Mouse (Mus musculus) embryonic facial prominence, embryonic 13.5 days (tissue): ENCODE results near the gene Cd3eap. TPM values are rescaled to one million over a fixed set of nuclear protein-coding genes. Genes with fewer than 3 reads are reported as not detected.

Experiments used
- ATAC-seq: fragments of 200-750 bp; cut with Nextera tagmentation; 2 replicates; pipeline ENCODE4 v1.8.0; 2017; ENCODE audit warnings: low read depth; ENCODE audit not compliant: insufficient number of reproducible peaks, insufficient read depth, low FRiP score, low TSS enrichment
- H3K27ac ChIP-seq: fragments of 300-500 bp; sonication (generic); 2 replicates; pipeline ENCODE4 v1.5.1; 2015; ENCODE audit warnings: moderate library complexity, mild to moderate bottlenecking, inconsistent platforms
- H3K27me3 ChIP-seq: fragments of 300-500 bp; sonication (generic); 2 replicates; pipeline ENCODE4 v1.6.1; 2015; ENCODE audit warnings: mild to moderate bottlenecking, inconsistent platforms
- H3K36me3 ChIP-seq: fragments of 300-500 bp; sonication (generic); 2 replicates; pipeline ENCODE4 v1.6.1; 2015; ENCODE audit warnings: mild to moderate bottlenecking, inconsistent platforms
- H3K4me1 ChIP-seq: fragments of 300-500 bp; sonication (generic); 2 replicates; pipeline ENCODE4 v1.6.1; 2015; ENCODE audit warnings: inconsistent platforms
- H3K4me2 ChIP-seq: fragments of 300-500 bp; sonication (generic); 2 replicates; pipeline ENCODE4 v1.6.1; 2015; ENCODE audit warnings: moderate library complexity, mild to moderate bottlenecking, inconsistent platforms
- H3K4me3 ChIP-seq: fragments of 300-500 bp; sonication (generic); 2 replicates; pipeline ENCODE4 v1.5.1; 2015; ENCODE audit warnings: mild to moderate bottlenecking, inconsistent platforms
- H3K9ac ChIP-seq: fragments of 300-500 bp; sonication (generic); 2 replicates; pipeline ENCODE4 v1.6.1; 2015; ENCODE audit warnings: mild to moderate bottlenecking, inconsistent platforms
- H3K9me3 ChIP-seq: fragments of 300-500 bp; sonication (generic); 2 replicates; pipeline ENCODE4 v1.6.1; 2016; ENCODE audit warnings: inconsistent platforms
- WGBS: fragments of 180-500 bp; shearing (Covaris S2); methylation state at CpG from one replicate; pipeline ENCODE4 v1.1.7; 2015; ENCODE audit warnings: mixed read lengths; 5-methylcytosine and 5-hydroxymethylcytosine counted together
- polyA plus RNA-seq: library from polyadenylated mRNA; unstranded; fragments of >200 nt; fragmentation: Nextera tagmentation; extraction: Ambion mirVana; gene quantifications from 2 replicates; pipeline ENCODE4 v1.2.1, GENCODE M21; 2015

Gene Cd3eap
- polyA plus RNA-seq, 1 experiment from 2014 or later: 30.5 TPM

DNA sequence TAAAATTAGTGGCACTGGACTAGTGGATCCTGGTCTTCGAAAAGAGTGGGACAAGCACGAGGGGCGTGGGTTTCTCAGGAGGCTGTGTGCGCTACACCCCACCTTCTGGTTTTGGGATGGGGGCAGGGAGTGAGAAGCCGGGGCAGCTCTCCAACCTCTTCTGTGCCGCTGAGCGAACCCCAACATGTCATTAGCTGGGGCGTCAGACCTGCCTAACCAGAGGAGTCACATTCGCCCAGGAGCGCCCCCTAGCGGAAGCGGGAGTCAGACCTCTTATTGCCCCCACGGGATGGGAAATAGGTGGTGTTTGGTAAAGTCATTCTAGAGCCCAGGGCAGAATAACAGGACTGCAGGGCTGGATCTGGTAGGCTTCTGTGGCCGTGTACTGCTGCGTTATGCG, 2.4 kb upstream of the Cd3eap start:
- Histone ChIP-seq H3K4me3 (peak overlapping the region; percentile 66), H3K27me3 (peaks cover 11% of the 10 kb centered on the region), H3K4me2 (peak overlapping the region; percentile 98), H3K27ac (peak overlapping the region; percentile 74), H3K9ac (peak overlapping the region; percentile 76), H3K9me3 (no peaks in the 10 kb centered on the region), H3K36me3 (peaks cover 14% of the 10 kb centered on the region), H3K4me1 (peaks cover 43% of the 10 kb centered on the region)
- 10% methylated on average over 16 of the region's 16 CpGs for WGBS
- ATAC-seq: no peak

GRCm38 (mm10) chr7:19360944-19361343, 1.7 kb upstream of the Cd3eap start:
- ATAC-seq: peak; percentile 59
- Histone ChIP-seq H3K9me3 (no peaks in the 10 kb centered on the region), H3K27ac (peak overlapping the region; percentile 74), H3K4me1 (peaks cover 43% of the 10 kb centered on the region), H3K27me3 (peaks cover 11% of the 10 kb centered on the region), H3K4me3 (peak overlapping the region; percentile 66), H3K4me2 (peak overlapping the region; percentile 98), H3K9ac (peak overlapping the region; percentile 76), H3K36me3 (peaks cover 21% of the 10 kb centered on the region)
- WGBS: under 1% methylated on average over 27 of the region's 27 CpGs

DNA sequence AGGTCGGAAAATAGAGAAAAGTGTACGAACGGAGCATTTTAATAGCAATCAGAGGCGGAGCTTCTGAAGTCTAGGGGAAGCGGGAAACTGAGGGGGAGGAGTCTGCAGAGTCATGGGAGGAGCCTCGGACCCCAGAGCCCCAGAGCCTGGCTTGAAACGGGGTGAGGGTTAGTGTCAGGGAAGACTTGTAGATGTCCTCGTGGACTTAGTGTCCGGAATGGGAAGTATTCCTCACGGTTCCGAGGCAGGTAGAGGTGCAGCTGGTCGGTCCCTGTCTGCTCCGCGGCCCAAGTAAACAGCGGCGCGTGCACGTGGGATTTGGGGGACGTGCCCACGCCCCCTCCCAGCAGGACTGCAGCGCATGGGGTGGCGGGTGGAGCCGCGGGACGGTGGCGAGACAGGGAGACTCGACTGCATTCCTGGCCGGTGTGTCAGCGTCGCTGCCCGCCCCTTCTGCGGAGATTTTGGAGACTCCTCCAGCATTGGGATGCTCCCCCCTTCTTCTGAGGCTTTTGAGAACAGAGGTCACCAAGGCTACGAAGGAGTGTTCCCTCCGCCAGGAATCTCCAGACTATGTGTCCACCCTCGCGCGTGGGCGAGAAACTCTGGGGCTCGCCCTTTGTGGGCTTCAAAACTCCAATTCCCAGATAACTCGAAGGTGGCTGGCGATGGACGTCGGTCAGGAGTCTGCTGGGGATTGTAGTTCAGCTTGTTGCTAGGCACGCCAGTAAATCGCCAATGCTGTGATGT, 784 bp upstream of the Cd3eap start:
- no peaks in the 10 kb centered on the region for H3K9me3 ChIP-seq
- peak overlapping the region; percentile 76 for H3K9ac ChIP-seq
- H3K4me2 ChIP-seq: peak overlapping the region; percentile 98
- peak overlapping the region; percentile 66 for H3K4me3 ChIP-seq
- peak; percentile 66; the same call in 1 of the 2 replicates for ATAC-seq
- H3K27me3 ChIP-seq: peaks cover 11% of the 10 kb centered on the region
- peak overlapping the region; percentile 71 for H3K27ac ChIP-seq
- peaks cover 26% of the 10 kb centered on the region for H3K36me3 ChIP-seq
- H3K4me1 ChIP-seq: peaks cover 43% of the 10 kb centered on the region
- WGBS: 1% methylated on average over 45 of the region's 45 CpGs

DNA sequence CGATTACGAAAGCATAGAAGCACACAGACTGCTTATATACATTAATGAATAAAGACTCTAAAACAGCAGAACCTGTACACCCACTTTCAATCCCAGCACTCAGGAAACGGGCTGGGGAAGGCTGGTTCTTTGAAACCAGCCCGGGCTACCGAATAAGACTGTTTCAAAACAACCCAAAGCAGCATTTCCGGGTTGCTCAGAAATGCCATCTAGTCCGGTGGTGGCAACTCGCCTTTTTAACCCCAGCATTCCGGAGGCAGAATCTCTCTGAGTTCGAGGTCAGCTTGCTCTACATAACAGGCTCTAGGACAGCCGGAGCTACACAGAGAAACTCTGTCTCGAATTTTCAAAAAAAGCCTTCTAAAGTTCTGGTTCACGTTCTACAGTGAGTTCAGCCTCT, 649 bp downstream of the Cd3eap start:
- Histone ChIP-seq H3K27ac (no peak overlapping the region), H3K36me3 (peaks cover 39% of the 10 kb centered on the region), H3K27me3 (peaks cover 11% of the 10 kb centered on the region), H3K4me2 (peak overlapping the region; percentile 98), H3K4me3 (peak overlapping the region; percentile 66), H3K9ac (peak overlapping the region; percentile 76), H3K9me3 (no peaks in the 10 kb centered on the region), H3K4me1 (peaks cover 40% of the 10 kb centered on the region)
- 17% methylated on average over 13 of the region's 13 CpGs for WGBS
- ATAC-seq: no peak

GRCm38 (mm10) chr7:19357381-19358375, 1.6 kb downstream of the Cd3eap start:
- H3K4me3 ChIP-seq: peak overlapping the region; percentile 66
- H3K4me2 ChIP-seq: peak overlapping the region; percentile 98
- peaks cover 48% of the 10 kb centered on the region for H3K36me3 ChIP-seq
- H3K4me1 ChIP-seq: peaks cover 34% of the 10 kb centered on the region
- peaks cover 10% of the 10 kb centered on the region for H3K27me3 ChIP-seq
- ATAC-seq: no peak
- no peaks in the 10 kb centered on the region for H3K9me3 ChIP-seq
- peak overlapping the region; percentile 76 for H3K9ac ChIP-seq
- 92% methylated on average over 25 of the region's 25 CpGs for WGBS
- no peak overlapping the region for H3K27ac ChIP-seq

DNA sequence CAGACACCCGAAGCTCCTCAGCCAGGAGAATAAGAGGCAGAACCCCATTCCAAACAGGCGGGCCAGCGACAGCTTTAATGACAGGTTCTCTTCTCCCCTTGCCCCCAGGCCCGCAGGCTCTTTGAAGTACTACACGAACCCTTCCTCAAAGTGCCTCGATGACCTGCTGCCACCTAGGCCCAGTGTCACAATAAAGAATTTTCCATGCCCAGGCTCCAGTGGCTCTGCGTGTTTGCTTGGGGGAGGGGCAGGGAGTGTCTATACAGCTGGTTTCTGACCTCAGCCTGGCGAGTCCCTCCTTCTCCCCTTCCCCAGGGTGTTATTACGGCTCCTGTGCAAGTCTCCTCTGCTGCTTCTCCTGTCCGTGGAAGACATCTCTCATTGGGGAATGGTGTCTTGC, 3.0 kb downstream of the Cd3eap start:
- H3K4me2 ChIP-seq: no peak overlapping the region
- ATAC-seq: no peak
- 66% methylated on average over 10 of the region's 10 CpGs for WGBS
- H3K4me1 ChIP-seq: peaks cover 23% of the 10 kb centered on the region
- no peak overlapping the region for H3K4me3 ChIP-seq
- H3K9me3 ChIP-seq: no peaks in the 10 kb centered on the region
- H3K27ac ChIP-seq: no peak overlapping the region
- H3K27me3 ChIP-seq: no peaks in the 10 kb centered on the region
- H3K9ac ChIP-seq: no peak overlapping the region
- H3K36me3 ChIP-seq: peaks cover 61% of the 10 kb centered on the region

DNA sequence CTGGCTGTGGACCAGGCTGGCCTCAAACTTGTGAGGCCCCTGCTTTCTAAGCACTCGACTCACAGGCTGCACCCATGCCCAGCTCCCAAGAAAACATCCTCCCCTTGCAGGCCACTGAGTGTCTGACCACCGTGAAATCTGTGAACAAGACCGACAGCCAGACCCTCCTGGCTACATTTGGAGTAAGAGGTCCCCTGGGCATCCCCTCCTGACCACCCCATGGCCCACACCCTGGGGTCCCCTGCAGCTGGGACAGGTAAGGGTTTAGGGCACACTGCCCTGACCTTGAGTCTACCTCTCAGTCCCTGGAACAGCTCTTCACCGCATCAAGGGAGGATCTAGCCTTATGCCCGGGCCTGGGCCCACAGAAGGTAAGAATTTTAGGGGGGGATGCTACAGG, 4.3 kb downstream of the Cd3eap start:
- H3K36me3 ChIP-seq: peaks cover 72% of the 10 kb centered on the region

GRCm38 (mm10) chr7:19350221-19350620, 9.1 kb downstream of the Cd3eap start:
- Histone ChIP-seq H3K4me3 (no peak overlapping the region), H3K9me3 (no peaks in the 10 kb centered on the region), H3K4me1 (peaks cover 12% of the 10 kb centered on the region), H3K4me2 (no peak overlapping the region), H3K9ac (no peak overlapping the region), H3K36me3 (peaks cover 71% of the 10 kb centered on the region), H3K27ac (no peak overlapping the region), H3K27me3 (no peaks in the 10 kb centered on the region)
- no peak for ATAC-seq
- 95% methylated on average over 8 of the region's 8 CpGs for WGBS

More for the DNA sequence above, 4.3 kb downstream of the Cd3eap start:
- Histone ChIP-seq H3K4me3 (no peak overlapping the region), H3K9ac (no peak overlapping the region), H3K9me3 (no peaks in the 10 kb centered on the region), H3K27me3 (no peaks in the 10 kb centered on the region), H3K27ac (no peak overlapping the region), H3K4me2 (no peak overlapping the region), H3K4me1 (peaks cover 13% of the 10 kb centered on the region)
- whole genome bisulfite sequencing: 88% methylated on average over 5 of the region's 5 CpGs
- ATAC-seq: no peak

DNA sequence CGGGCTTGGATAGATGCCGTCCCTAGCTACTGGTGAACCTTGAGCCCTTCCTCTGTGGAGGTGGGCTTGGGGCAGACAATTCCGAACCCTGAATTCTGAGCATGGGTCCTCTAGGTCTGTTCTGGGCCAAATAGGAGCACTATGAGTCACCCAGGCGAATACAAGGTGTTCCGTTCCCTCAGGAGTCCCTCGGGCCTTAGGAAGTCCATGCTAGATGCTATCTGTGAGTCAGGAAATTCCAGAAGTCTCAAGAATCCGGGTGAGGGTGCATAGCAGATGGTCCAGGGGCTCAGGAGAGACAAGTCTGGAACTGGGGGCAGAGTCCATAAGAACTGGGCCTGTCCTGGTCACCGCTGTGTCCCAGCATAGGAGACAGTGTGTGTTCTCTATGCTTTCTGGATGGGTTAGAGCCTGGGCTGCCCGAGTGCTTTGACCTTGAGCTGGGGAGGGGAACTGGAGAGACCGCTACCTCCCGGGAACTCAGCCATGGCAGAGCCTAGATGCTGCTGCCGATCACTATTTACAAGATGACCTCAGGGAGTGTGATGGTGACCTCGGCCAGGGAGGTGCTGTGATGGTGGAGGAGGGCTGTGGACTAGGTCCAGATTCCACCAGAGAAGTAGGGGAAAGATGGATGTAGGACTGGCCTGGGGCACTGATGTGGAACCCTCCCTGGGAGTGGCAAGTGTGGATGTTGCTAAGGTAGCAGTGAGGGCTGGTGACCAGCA, 9.9 kb downstream of the Cd3eap start:
- Histone ChIP-seq H3K9me3 (no peaks in the 10 kb centered on the region), H3K27me3 (no peaks in the 10 kb centered on the region), H3K36me3 (peaks cover 62% of the 10 kb centered on the region), H3K4me2 (no peak overlapping the region), H3K27ac (no peak overlapping the region), H3K9ac (no peak overlapping the region), H3K4me1 (peaks cover 15% of the 10 kb centered on the region), H3K4me3 (no peak overlapping the region)
- no peak for ATAC-seq
- WGBS: 84% methylated on average over 13 of the region's 13 CpGs

GRCm38 (mm10) chr7:19344938-19345471, 14.3 kb downstream of the Cd3eap start:
- H3K4me2 ChIP-seq: peak overlapping the region; percentile 84
- 0% methylated on average over 31 of the region's 31 CpGs for WGBS
- ATAC-seq: peak; percentile 90
- H3K4me3 ChIP-seq: peak overlapping the region; percentile 61
- H3K27me3 ChIP-seq: peaks cover 19% of the 10 kb centered on the region
- no peaks in the 10 kb centered on the region for H3K9me3 ChIP-seq
- H3K27ac ChIP-seq: peak overlapping the region; percentile 94
- H3K4me1 ChIP-seq: peaks cover 39% of the 10 kb centered on the region
- peaks cover 23% of the 10 kb centered on the region for H3K36me3 ChIP-seq
- H3K9ac ChIP-seq: peak overlapping the region; percentile 76
